Mouse (Mus musculus) urinary bladder, postnatal 25 days (tissue): Measurements from ENCODE around the gene Pik3cb.
A peak's percentile ranks its signal among the peaks of the same experiment; 100 is the strongest.

Experiments used
- DNase-seq: peaks from one replicate; pipeline ENCODE4 v3.0.0; 2022; ENCODE audit warnings: low spot score

Gene Pik3cb

GRCm38 (mm10) chr9:99146855-99147735 lies 6.7 kb upstream of the Pik3cb start:
- no peak for DNase-seq

DNA sequence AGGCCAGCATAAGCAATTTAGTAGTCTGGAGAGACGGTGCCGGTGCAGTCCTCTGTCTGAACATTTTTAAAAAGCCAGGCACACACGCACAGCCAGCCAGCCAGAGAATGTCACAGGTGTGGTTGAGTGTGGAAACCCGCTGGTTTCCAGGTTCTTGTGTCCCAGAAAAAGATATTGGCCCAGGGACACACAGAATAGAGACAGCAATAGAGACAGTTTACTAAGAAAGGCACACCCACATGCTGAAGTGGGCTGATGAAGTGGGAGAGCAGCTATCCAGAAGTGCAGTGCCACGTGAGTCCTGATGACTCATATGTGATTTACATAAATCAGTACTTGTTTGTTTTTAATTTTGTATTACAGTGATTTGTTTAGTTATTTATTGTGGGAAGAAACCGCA lies 5.3 kb upstream of the Pik3cb start:
- no peak for DNase-seq

DNA sequence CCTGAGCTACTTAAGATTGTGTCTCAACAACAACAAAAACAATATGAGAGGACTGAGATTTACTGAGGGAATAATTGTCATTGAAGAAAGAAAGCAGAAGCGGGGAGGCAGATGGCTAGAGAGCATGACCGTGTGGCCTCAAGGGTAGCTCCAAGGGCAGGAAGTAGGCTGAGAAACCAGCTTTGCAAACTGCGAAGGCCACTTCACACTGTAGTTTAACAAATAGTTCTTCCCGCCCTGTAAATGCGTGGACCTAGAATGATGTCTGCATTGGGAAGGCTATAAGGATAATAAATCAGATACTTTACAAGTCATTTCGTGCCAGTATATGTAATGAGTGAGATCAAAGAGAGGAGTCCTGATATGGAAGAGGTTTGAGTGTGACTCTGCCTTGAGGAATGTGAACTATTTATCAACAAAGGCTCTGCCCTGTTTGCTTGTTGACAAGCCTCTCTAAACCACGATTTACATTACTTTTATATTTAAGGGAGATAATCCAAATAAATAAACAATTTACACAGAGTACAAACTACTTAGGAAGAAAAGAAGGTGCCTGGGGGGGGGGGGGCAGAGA lies 4.1 kb upstream of the Pik3cb start:
- DNase-seq: no peak

- DNase-seq: no peak
Observed at GRCm38 (mm10) chr9:99141618-99142017, 1.2 kb upstream of the Pik3cb start.

DNA sequence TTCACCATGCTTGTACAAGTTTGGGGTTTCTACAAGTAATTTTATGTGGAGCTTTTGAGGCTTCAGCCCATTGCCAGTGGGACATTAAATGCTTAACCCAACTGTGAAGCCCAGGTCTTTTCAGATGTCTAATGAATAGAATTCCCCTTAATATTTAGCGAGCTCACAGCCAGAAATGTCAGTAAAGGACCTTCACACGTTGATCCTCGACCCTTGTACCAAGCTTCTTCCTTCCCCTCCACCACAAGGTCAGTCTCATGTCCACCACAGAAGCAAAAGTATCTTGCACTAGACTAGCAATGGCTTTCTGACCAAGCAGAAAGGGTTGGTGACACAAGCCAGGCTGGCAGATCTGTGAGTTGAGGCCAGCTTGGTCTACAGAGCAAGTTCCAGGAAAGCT lies 750 bp upstream of the Pik3cb start:
- DNase-seq: no peak

GRCm38 (mm10) chr9:99139194-99140023 lies 1.0 kb downstream of the Pik3cb start:
- peak; percentile 32 for DNase-seq

DNA sequence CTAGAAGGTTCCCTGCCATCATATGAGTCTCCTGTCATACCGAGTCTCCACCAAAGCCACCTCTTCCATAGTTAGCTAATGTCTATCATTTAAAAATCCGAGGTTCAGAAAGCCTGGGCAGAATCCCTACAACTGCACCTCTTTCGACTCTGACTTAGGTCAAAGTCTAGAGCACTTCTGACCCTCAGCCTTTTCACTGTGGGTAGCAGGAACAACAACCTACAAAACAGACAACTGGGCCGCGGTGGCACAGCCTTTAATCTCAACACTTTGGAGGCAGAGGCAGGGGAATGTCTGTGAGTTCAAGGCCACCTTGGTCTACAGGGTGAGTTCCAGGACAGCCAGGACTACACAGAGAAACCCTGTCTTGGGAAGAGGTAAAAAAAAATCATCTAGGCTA lies 3.1 kb downstream of the Pik3cb start:
- no peak for DNase-seq

GRCm38 (mm10) chr9:99131951-99132470 lies 8.4 kb downstream of the Pik3cb start:
- no peak for DNase-seq

DNA sequence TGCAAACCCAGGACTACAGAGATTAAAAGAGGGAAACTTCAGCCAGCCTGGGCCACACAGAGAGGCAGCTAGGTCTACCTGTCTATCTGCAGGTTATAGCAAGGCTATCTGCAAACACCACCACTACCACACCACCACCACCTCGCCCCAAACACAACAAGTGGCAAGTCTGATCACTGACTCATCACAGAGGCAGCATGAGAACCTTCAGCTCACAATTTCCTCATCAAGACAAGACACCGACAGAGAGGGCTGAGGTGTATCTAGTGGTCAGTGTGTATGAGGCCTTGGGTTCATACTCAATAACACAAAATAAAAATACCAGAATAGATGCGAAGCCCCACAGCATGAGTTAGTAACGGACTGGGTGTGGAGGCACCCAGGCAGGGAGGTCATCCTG lies 9.3 kb downstream of the Pik3cb start:
- no peak for DNase-seq

GRCm38 (mm10) chr9:99127578-99127977 lies 12.8 kb downstream of the Pik3cb start:
- DNase-seq: no peak

- DNase-seq: no peak
Observed at GRCm38 (mm10) chr9:99122749-99123148, 17.7 kb downstream of the Pik3cb start.

- no peak for DNase-seq
Observed at GRCm38 (mm10) chr9:99112409-99112808, 28.0 kb downstream of the Pik3cb start.

- no peak for DNase-seq
Observed at GRCm38 (mm10) chr9:99111085-99111484, 29.3 kb downstream of the Pik3cb start.

DNA sequence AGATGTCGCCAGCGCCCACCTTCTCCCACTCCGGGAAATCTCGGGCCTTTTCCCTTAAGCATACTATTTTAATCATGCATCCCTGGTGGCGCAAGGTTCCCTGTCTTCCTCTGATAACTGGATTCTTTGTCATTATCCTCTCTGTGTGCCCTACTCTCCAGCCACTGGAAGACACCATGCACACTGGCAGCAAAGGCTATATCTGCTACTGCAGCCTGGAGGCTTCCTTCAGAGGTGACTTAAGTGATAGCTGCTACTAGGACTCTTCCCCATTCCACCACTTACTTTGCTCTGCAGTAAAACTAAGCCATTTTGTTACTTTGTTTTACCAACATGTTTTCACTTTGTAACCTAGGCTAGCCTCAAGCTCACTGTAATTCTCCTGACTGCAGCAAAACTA lies 30.2 kb downstream of the Pik3cb start:
- DNase-seq: no peak

DNA sequence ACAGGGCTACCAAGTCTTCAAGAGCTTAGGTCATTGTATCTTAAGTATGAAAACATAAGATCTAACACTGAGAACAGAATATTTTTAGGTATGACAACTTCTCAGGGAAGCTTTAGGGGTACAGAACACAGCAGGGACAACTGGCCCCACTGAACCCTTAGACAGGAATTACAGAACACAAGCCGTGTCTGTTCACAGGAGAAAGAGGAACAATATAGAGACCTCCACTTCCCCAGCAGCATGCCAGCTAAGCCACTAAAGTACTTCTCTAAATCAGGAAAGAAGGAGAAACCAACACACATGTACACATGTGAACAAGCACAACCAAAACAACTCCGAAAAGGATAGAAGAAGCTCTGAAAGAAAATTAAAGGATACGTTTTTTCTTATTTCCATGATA lies 30.8 kb downstream of the Pik3cb start:
- DNase-seq: no peak

DNA sequence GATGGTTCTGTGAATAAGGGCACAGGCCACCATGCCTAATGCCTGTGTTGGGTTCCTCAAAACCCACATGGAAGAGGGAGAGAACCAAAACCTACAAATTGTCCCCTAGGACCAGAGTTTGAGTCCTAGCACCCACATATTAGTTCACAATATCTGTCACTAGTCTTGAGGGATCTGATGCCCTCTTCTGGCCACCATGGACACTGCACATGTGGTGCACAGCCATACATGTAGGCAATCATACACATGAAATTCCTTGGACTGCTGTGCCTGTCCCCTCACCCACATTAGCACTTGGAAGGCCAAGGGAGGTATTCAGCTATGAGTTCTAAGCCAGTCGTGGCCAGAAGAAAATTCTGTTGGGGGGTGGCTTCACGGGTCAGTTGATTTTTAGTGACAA lies 36.0 kb downstream of the Pik3cb start:
- no peak for DNase-seq

DNA sequence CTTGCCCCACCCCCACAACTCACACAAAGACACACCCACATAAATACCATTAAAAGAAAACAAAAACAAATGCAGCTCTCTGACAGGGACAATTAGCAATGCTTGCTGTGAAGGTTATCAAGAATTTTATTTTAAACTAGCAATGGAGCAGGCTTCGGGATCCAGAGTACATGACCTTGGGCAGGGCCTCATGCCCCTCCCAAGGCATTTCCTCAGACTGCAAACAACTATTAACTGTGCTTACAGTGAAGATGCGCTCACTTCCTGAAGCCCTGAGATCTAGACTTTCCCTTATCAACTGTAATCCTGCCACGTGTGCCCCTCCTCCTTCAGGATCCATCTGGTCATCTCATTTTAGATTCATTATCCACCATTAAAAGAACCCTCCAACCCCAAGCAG lies 36.6 kb downstream of the Pik3cb start:
- DNase-seq: no peak

DNA sequence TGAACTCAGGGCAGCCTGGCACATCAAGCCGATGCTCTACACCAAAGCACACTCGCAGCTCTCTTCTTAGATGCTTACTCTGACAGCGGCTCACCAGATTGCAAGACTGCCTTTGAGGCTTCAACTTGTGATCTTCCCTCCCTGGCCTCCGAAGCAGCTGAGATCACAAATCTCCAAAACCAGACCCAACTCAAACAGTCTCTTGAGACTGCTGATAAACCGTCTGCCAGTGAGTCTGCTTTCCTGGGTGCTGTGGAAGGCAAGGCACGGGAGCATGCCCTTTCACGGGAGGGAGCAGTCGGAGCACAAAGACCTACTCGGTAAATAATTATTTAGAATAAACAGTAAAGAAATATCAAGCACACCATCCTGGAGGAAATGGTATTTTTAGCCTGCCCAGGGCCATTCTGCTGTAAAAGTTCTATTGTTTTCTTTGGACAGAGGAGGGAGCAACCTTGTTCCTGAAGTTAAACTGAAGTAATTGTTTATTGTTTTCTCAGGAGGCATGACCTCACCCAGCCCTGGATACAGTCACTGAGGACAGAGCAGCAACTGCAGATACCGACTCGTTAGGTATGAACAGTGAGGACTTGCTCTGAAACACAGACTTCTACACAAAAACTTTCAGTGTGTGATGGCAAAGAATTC lies 41.8 kb downstream of the Pik3cb start:
- no peak for DNase-seq

DNA sequence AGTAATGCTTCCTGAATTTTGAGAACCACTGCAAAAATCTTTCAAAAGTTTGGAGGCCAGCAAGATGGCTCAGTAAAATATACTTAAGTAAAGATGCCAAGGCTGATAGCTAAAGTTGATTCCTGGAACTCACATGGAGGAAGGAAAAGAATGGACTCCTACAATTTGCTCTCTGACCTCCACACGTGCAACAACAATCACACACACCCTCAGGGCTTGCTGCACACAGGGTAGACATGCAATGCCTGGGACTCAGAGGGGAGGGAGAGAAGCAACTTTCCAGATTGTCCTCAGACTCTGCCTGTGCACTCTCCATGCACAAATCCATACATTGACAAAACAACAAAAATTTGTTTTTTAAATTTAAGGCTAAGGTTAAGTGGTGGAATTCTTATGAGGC lies 42.8 kb downstream of the Pik3cb start:
- no peak for DNase-seq

DNA sequence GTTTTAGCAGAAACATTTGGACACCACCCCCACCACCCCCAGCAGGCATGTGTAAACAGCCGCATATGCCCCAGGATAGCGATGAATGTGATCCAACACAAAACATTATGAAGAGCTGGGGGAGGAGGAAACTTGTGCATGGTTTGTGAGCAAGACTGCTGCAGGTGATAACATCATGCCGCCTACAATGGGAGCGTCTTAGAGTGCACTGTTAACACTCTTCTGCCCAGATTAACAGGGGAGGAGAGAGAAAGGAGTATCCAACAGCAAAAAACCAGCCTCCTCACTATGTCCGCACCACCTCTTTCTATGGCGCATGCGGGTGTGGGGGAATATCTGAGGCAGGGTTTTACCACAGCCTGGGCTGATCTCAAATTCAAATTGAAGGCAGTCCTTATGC lies 45.2 kb downstream of the Pik3cb start:
- no peak for DNase-seq

GRCm38 (mm10) chr9:99090546-99090945 lies 49.9 kb downstream of the Pik3cb start:
- no peak for DNase-seq

GRCm38 (mm10) chr9:99089904-99090303 lies 50.5 kb downstream of the Pik3cb start:
- no peak for DNase-seq
